Mouse (Mus musculus) CH12.LX (cell line): ENCODE results near the gene Kansl3. TPM values are rescaled to one million over a fixed set of nuclear protein-coding genes. Genes with fewer than 3 reads are reported as not detected.

ENCODE experiments used
- DNase-seq: peaks from one replicate; pipeline ENCODE4 v3.0.0-alpha.2; 2013; ENCODE audit errors: extremely low read depth
- H3K27ac ChIP-seq: 2 replicates; pipeline ENCODE4 v1.5.1; 2012; ENCODE audit warnings: low read depth, mild to moderate bottlenecking, control low read depth, moderate library complexity; ENCODE audit not compliant: insufficient read depth
- H3K27me3 ChIP-seq: replicated peaks from 2 replicates; pipeline ENCODE3; 2012; ENCODE audit warnings: inconsistent platforms
- H3K36me3 ChIP-seq, 2 experiments: replicated peaks in 1 of 2; 2 replicates each; pipeline versions ENCODE3 to v1.6.1; 2012; ENCODE audit warnings: inconsistent platforms in 1 of 2, low read length in 1 of 2, mild to moderate bottlenecking in 1 of 2, mixed read lengths in 1 of 2, moderate library complexity in 1 of 2; ENCODE audit not compliant: control insufficient read depth in 1 of 2, insufficient read depth in 1 of 2
- H3K4me1 ChIP-seq, 2 experiments: 2 replicates each; pipeline ENCODE4 v1.6.1; 2012; ENCODE audit warnings: inconsistent platforms in 1 of 2, moderate library complexity in 1 of 2; ENCODE audit not compliant: insufficient read depth in 2 of 2, control insufficient read depth in 1 of 2
- H3K4me2 ChIP-seq: 2 replicates; pipeline ENCODE4 v1.6.1; 2012; ENCODE audit warnings: low read depth, mild to moderate bottlenecking, control low read depth; ENCODE audit not compliant: poor library complexity, insufficient read depth, severe bottlenecking
- H3K4me3 ChIP-seq, 3 experiments: fragments of 150-350 bp in 1 of 3; sonication (generic) in 1 of 3; replicated peaks in 1 of 3; 2 replicates each; pipeline versions ENCODE3 to v1.5.1; 2011 to 2012; ENCODE audit warnings: low read depth in 2 of 3, low read length in 2 of 3, mild to moderate bottlenecking in 2 of 3, moderate library complexity in 2 of 3, control low read depth in 1 of 3, improper control_type of control experiment in 1 of 3, inconsistent platforms in 1 of 3, mixed read lengths in 1 of 3; ENCODE audit not compliant: poor library complexity in 1 of 3
- H3K79me2 ChIP-seq: replicated peaks from 2 replicates; pipeline ENCODE4 v1.6.1; 2012; ENCODE audit warnings: mild to moderate bottlenecking, moderate library complexity; ENCODE audit not compliant: control insufficient read depth, poor library complexity, insufficient read depth, severe bottlenecking; ENCODE audit errors: extremely low read depth
- H3K9ac ChIP-seq: 2 replicates; pipeline ENCODE4 v1.6.1; 2012; ENCODE audit warnings: low read depth, mild to moderate bottlenecking, control low read depth, moderate library complexity; ENCODE audit not compliant: insufficient read depth
- H3K9me3 ChIP-seq: replicated peaks from 2 replicates; pipeline ENCODE3; 2012; ENCODE audit warnings: low read length, inconsistent platforms, mixed read lengths
- BHLHE40 ChIP-seq: IDR thresholded peaks from 2 replicates; pipeline ENCODE4 v1.6.1; 2011; ENCODE audit warnings: mild to moderate bottlenecking, low read depth, low read length, improper control_type of control experiment
- CHD2 ChIP-seq: IDR thresholded peaks from 2 replicates; pipeline ENCODE4 v1.6.1; 2011; ENCODE audit warnings: low read length, improper control_type of control experiment
- CTCF ChIP-seq, 2 experiments: IDR thresholded peaks in 1 of 2; conservative IDR thresholded peaks in 1 of 2; 2 replicates each; pipeline ENCODE4 v1.5.1; 2011 to 2012; ENCODE audit warnings: low read depth in 2 of 2, low read length in 2 of 2, improper control_type of control experiment in 1 of 2, inconsistent platforms in 1 of 2, mild to moderate bottlenecking in 1 of 2, moderate library complexity in 1 of 2
- ELF1 ChIP-seq: IDR thresholded peaks from 2 replicates; pipeline ENCODE4 v1.6.1; 2014; ENCODE audit warnings: low read depth, mild to moderate bottlenecking, inconsistent platforms, low read length, improper control_type of control experiment
- EP300 ChIP-seq: IDR thresholded peaks from 2 replicates; pipeline ENCODE4 v1.6.1; 2011; ENCODE audit warnings: low read length, improper control_type of control experiment
- ETS1 ChIP-seq: conservative IDR thresholded peaks from 2 replicates; pipeline ENCODE4 v1.6.1; 2012; ENCODE audit warnings: low read depth, mild to moderate bottlenecking, inconsistent platforms, low read length, improper control_type of control experiment, moderate library complexity
- GABPA ChIP-seq: IDR thresholded peaks from 2 replicates; pipeline ENCODE4 v1.6.1; 2012; ENCODE audit warnings: low read depth, low read length, improper control_type of control experiment, inconsistent platforms; ENCODE audit not compliant: insufficient replicate concordance
- IRF4 ChIP-seq: IDR thresholded peaks from 2 replicates; pipeline ENCODE4 v1.6.1; 2014; ENCODE audit warnings: low read depth, mild to moderate bottlenecking, inconsistent platforms, low read length, improper control_type of control experiment
- JUN ChIP-seq: IDR thresholded peaks from 2 replicates; pipeline ENCODE4 v1.6.1; 2011; ENCODE audit warnings: low read depth, mild to moderate bottlenecking, low read length, improper control_type of control experiment, moderate library complexity; ENCODE audit not compliant: insufficient read depth
- JUND ChIP-seq: conservative IDR thresholded peaks from 2 replicates; pipeline ENCODE4 v1.6.1; 2011; ENCODE audit warnings: low read depth, low read length, improper control_type of control experiment
- MAFK ChIP-seq: IDR thresholded peaks from 2 replicates; pipeline ENCODE4 v1.6.1; 2011; ENCODE audit warnings: low read length, improper control_type of control experiment; ENCODE audit not compliant: insufficient replicate concordance
- MAX ChIP-seq: IDR thresholded peaks from 2 replicates; pipeline ENCODE4 v1.6.1; 2011; ENCODE audit warnings: low read length, improper control_type of control experiment
- MAZ ChIP-seq: IDR thresholded peaks from 2 replicates; pipeline ENCODE4 v1.6.1; 2012; ENCODE audit warnings: low read depth, mild to moderate bottlenecking, inconsistent platforms, low read length, improper control_type of control experiment, moderate library complexity
- MEF2A ChIP-seq: IDR thresholded peaks from 2 replicates; pipeline ENCODE4 v1.6.1; 2014; ENCODE audit warnings: low read depth, mild to moderate bottlenecking, inconsistent platforms, low read length, improper control_type of control experiment, borderline replicate concordance
- MXI1 ChIP-seq: IDR thresholded peaks from 2 replicates; pipeline ENCODE4 v1.6.1; 2011; ENCODE audit warnings: mild to moderate bottlenecking, low read depth, low read length, improper control_type of control experiment
- MYC ChIP-seq: IDR thresholded peaks from 2 replicates; pipeline ENCODE4 v1.6.1; 2011; ENCODE audit warnings: low read depth, mild to moderate bottlenecking, improper control_type of control experiment, low read length
- NRF1 ChIP-seq: IDR thresholded peaks from 2 replicates; pipeline ENCODE4 v1.6.1; 2014; ENCODE audit warnings: low read depth, mild to moderate bottlenecking, inconsistent platforms, low read length, improper control_type of control experiment, moderate library complexity
- PAX5 ChIP-seq: IDR thresholded peaks from 2 replicates; pipeline ENCODE4 v1.6.1; 2012; ENCODE audit warnings: low read length, inconsistent platforms, mixed read lengths
- POLR2AphosphoS2 ChIP-seq: IDR thresholded peaks from 2 replicates; pipeline ENCODE4 v1.6.1; 2011; ENCODE audit warnings: low read depth, low read length, improper control_type of control experiment
- RCOR1 ChIP-seq: conservative IDR thresholded peaks from 2 replicates; pipeline ENCODE4 v1.6.1; 2012; ENCODE audit warnings: low read depth, mild to moderate bottlenecking, inconsistent platforms, low read length, improper control_type of control experiment
- SIN3A ChIP-seq: IDR thresholded peaks from 2 replicates; pipeline ENCODE4 v1.6.1; 2012; ENCODE audit warnings: low read length, improper control_type of control experiment, inconsistent platforms
- TBP ChIP-seq: conservative IDR thresholded peaks from 2 replicates; pipeline ENCODE4 v1.6.1; 2011; ENCODE audit warnings: low read depth, low read length, improper control_type of control experiment
- TCF12 ChIP-seq: IDR thresholded peaks from 2 replicates; pipeline ENCODE4 v1.6.1; 2014; ENCODE audit warnings: low read depth, mild to moderate bottlenecking, inconsistent platforms, low read length, improper control_type of control experiment
- USF1 ChIP-seq: IDR thresholded peaks from 2 replicates; pipeline ENCODE4 v1.6.1; 2014; ENCODE audit warnings: low read depth, mild to moderate bottlenecking, inconsistent platforms, low read length, improper control_type of control experiment
- USF2 ChIP-seq: conservative IDR thresholded peaks from 2 replicates; pipeline ENCODE4 v1.6.1; 2011; ENCODE audit warnings: low read depth, low read length, improper control_type of control experiment
- ZC3H11A ChIP-seq: IDR thresholded peaks from 2 replicates; pipeline ENCODE4 v1.6.1; 2012; ENCODE audit warnings: low read depth, mild to moderate bottlenecking, inconsistent platforms, low read length, improper control_type of control experiment
- ZKSCAN1 ChIP-seq: IDR thresholded peaks from 2 replicates; pipeline ENCODE4 v1.6.1; 2012; ENCODE audit warnings: low read depth, inconsistent platforms, low read length, improper control_type of control experiment, borderline replicate concordance
- ZMIZ1 ChIP-seq: IDR thresholded peaks from 2 replicates; pipeline ENCODE4 v1.6.1; 2012; ENCODE audit warnings: low read depth, mild to moderate bottlenecking, inconsistent platforms, low read length, improper control_type of control experiment
- dilution Hi-C: fragments of 300-500 bp; cut with MboI; formaldehyde crosslinking; loops from 2 replicates; pipeline ENCODE4 v1.14.3; 2020; ENCODE audit warnings: low sequenced_read_pairs; ENCODE audit not compliant: extremely low pct_unique_long_range_greater_than_20kb, extremely low pct_ligation_motif_present
- in situ Hi-C: fragments of 300-500 bp; cut with MboI; formaldehyde crosslinking; loops from 3 replicates; pipeline ENCODE4 v1.14.3; 2019; ENCODE audit warnings: low sequenced_read_pairs, low pct_ligation_motif_present, low pct_unique_long_range_greater_than_20kb, mixed read lengths
- polyA plus RNA-seq: library from polyadenylated mRNA; unstranded; fragments of >175 nt; gene quantifications from 2 replicates; pipeline ENCODE4 v1.2.1, GENCODE M21; 2012; ENCODE audit warnings: low read depth; ENCODE audit not compliant: insufficient read length
- total RNA-seq, 2 experiments: library from RNA; depleted of rRNA; stranded (reverse); fragments of 300-350 nt in 1 of 2; fragments of >200 nt in 1 of 2; gene quantifications; 2 replicates each; pipeline ENCODE4 v1.2.3; 2012 to 2014

The Kansl3 gene
- total and polyA plus RNA-seq, 3 experiments: 14.3 to 21.2 (median 17.0) TPM

DNA sequence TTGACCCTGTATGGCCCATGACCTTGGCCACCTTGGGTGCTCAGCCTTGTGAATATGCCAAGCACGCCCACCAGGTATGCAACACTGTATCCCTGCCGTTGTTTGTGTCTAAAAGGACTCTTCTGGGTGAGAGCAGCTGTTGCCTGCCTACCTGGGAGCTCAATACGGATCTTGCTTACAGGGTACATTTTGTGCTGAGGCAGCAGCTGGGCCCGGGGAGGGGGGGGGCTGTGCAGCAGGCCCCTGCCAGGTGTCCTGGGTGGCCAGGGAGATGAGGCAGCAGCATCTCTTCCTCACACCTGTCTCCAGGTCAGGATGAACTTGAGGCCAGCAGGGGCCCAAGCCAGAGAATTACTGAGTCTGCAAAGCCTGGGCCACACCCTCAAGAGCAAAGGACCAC is 70.9 kb downstream of the Kansl3 start:
- in situ Hi-C loops: no loop called here
- dilution Hi-C loops: no loop called here
- H3K9me3 ChIP-seq: no peaks in the 10 kb centered on the region

DNA sequence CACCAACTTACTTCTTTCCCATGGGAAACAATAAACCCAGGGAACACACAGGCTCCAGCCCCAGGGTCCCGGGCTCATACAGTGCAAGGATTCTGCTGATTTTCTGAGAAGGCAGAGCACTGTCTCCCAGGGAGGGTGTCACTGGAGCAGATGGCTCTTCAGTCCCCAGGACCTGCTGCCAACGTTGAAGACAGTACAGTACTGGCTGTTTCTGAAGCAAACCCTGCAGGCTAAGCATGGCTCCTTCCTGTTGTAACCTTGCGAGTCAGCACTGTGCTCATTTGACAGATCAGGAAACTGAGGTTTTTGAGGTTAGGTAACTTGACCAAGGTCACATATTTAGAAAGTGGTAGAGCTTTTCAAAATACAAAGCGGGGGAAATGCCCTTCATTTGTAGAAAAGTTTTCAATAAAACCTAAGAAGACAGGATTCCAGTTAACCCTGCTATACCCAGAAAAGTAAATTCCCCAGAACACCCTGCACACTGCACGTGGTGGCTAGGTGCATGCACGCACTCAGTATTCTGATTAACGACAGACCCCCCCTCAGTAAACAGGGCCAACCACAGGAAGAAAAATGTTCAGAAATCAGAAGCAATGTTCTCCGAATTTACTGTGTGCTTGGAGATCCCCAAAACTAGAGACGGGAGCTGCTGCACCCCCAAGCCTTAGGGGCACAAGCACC is 72.4 kb downstream of the Kansl3 start:
- H3K79me2 ChIP-seq: no peaks in the 10 kb centered on the region
- H3K9ac ChIP-seq: no peak overlapping the region
- dilution Hi-C loops (no loop called here), in situ Hi-C loops (no loop called here)
- DNase-seq: peak; percentile 81
- no peaks in the 10 kb centered on the region for H3K36me3 ChIP-seq
- H3K9me3 ChIP-seq: no peaks in the 10 kb centered on the region
- TF ChIP-seq ELF1 (peak; percentile 67), RCOR1 (0 out of 2 replicates have a peak, but pooled peaks have one; percentile 45), EP300 (peak; percentile 79), BHLHE40 (peak; percentile 88), JUND (peak; percentile 44; the same call in 1 of the 2 replicates), PAX5 (no peak), USF1 (no peak), CHD2 (no peak), MYC (peak; percentile 78; the same call in 1 of the 2 replicates), POLR2AphosphoS2 (no peak), JUN (no peak), MAZ (0 out of 2 replicates have a peak, but pooled peaks have one; percentile 46), ZKSCAN1 (no peak), ZC3H11A (no peak), MAFK (peak; percentile 96), MAX (peak; percentile 54), MEF2A (peak; percentile 96), NRF1 (no peak), TCF12 (peak; percentile 67), USF2 (no peak), SIN3A (peak; percentile 68), IRF4 (peak; percentile 90), GABPA (no peak), ZMIZ1 (no peak), MXI1 (no peak; the same call in 1 of the 2 replicates), CTCF (conservative IDR thresholded peaks at IDR 0.05 in 1 of 2, IDR thresholded peaks at IDR 0.05 in 1 of 2; ENCODE audit: low read depth in 2 of 2, low read length in 2 of 2) (no peak), ETS1 (peak; percentile 91)
- H3K4me2 ChIP-seq: peak overlapping the region; percentile 53
- peaks cover 45 to 76% of the 10 kb centered on the region in 2 experiments for H3K4me1 ChIP-seq
- no peak overlapping the region for H3K4me3 ChIP-seq
- no peak overlapping the region for H3K27ac ChIP-seq
- peaks cover 66% of the 10 kb centered on the region for H3K27me3 ChIP-seq

More for the DNA sequence above, 70.9 kb downstream of the Kansl3 start:
- Histone ChIP-seq H3K4me2 (no peak overlapping the region), H3K4me1 (peaks cover 49 to 91% of the 10 kb centered on the region in 2 experiments), H3K79me2 (no peaks in the 10 kb centered on the region), H3K27me3 (peaks cover 63% of the 10 kb centered on the region), H3K4me3 (no peak overlapping the region), H3K27ac (no peak overlapping the region), H3K36me3 (no peaks in the 10 kb centered on the region), H3K9ac (no peak overlapping the region)
- DNase-seq: no peak
- TF ChIP-seq MAFK (peak; percentile 56; the same call in 1 of the 2 replicates), MAZ (no peak), NRF1 (no peak), TBP (no peak)
